Mouse (Mus musculus) heart, embryonic 14.5 days (tissue): ENCODE data around the gene Olfr521. TPM values are rescaled to one million over a fixed set of nuclear protein-coding genes. Genes with fewer than 3 reads are reported as not detected.
A peak's percentile ranks its signal among the peaks of the same experiment; 100 is the strongest.
"Not testable (repeated sequence)": the region's sequence is repeated elsewhere in the genome, so short reads cannot be mapped to it uniquely, and the experiment has no call there.

ENCODE experiments used
- ATAC-seq: fragments of 200-750 bp; cut with Nextera tagmentation; 2 replicates; pipeline ENCODE4 v1.8.0; 2017; ENCODE audit warnings: low read depth, moderate TSS enrichment; ENCODE audit not compliant: insufficient number of reproducible peaks, insufficient read depth, low FRiP score
- H3K27ac ChIP-seq, 2 experiments: fragments of 200-500 bp in 1 of 2; fragments of 300-500 bp in 1 of 2; sonication (generic) in 1 of 2; replicated peaks in 1 of 2; 2 replicates each; pipeline ENCODE4 v1.5.1; 2012 to 2014; ENCODE audit warnings: low read depth in 2 of 2, low read length in 2 of 2, control low read depth in 1 of 2, mild to moderate bottlenecking in 1 of 2, mixed read lengths in 1 of 2; ENCODE audit not compliant: control insufficient read depth in 1 of 2, insufficient read depth in 1 of 2
- H3K27me3 ChIP-seq: fragments of 300-500 bp; sonication (generic); 2 replicates; pipeline ENCODE4 v1.6.1; 2014; ENCODE audit warnings: mild to moderate bottlenecking, low read length, control low read depth; ENCODE audit not compliant: control insufficient read depth, insufficient read depth
- H3K36me3 ChIP-seq: fragments of 300-500 bp; sonication (generic); 2 replicates; pipeline ENCODE4 v1.6.1; 2014; ENCODE audit warnings: mild to moderate bottlenecking, control low read depth, low read length, mixed read lengths; ENCODE audit not compliant: control insufficient read depth, insufficient read depth
- H3K4me1 ChIP-seq, 2 experiments: fragments of 200-500 bp in 1 of 2; fragments of 300-500 bp in 1 of 2; sonication (generic) in 1 of 2; 2 replicates each; pipeline ENCODE4 v1.6.1; 2012 to 2014; ENCODE audit warnings: low read length in 2 of 2, control low read depth in 1 of 2, mixed read lengths in 1 of 2; ENCODE audit not compliant: control insufficient read depth in 2 of 2, insufficient read depth in 2 of 2
- H3K4me2 ChIP-seq: fragments of 300-500 bp; sonication (generic); 2 replicates; pipeline ENCODE4 v1.6.1; 2014; ENCODE audit warnings: mild to moderate bottlenecking, low read length
- H3K4me3 ChIP-seq, 2 experiments: fragments of 200-500 bp in 1 of 2; fragments of 300-500 bp in 1 of 2; sonication (generic) in 1 of 2; 2 replicates each; pipeline ENCODE4 v1.5.1; 2012 to 2014; ENCODE audit warnings: low read length in 2 of 2, mild to moderate bottlenecking in 2 of 2, control low read depth in 1 of 2, low read depth in 1 of 2, moderate library complexity in 1 of 2; ENCODE audit not compliant: control insufficient read depth in 1 of 2, insufficient read depth in 1 of 2
- H3K9ac ChIP-seq: fragments of 300-500 bp; sonication (generic); 2 replicates; pipeline ENCODE4 v1.6.1; 2014; ENCODE audit warnings: mild to moderate bottlenecking, low read length
- H3K9me3 ChIP-seq: fragments of 300-500 bp; sonication (generic); 2 replicates; pipeline ENCODE4 v1.6.1; 2016; ENCODE audit warnings: low read length, control low read depth; ENCODE audit not compliant: control insufficient read depth
- whole genome bisulfite sequencing: fragments of 180-500 bp; shearing (Covaris S2); extraction: QIAGEN DNeasy Blood & Tissue Kit; methylation state at CpG from one replicate; pipeline ENCODE4 v1.1.7; 2014; 5-methylcytosine and 5-hydroxymethylcytosine counted together
- polyA plus RNA-seq: library from polyadenylated mRNA; unstranded; fragments of >200 nt; fragmentation: Nextera tagmentation; extraction: Ambion mirVana; gene quantifications from 2 replicates; pipeline ENCODE4 v1.2.1, GENCODE M21; 2014

Gene Olfr521
- polyA plus RNA-seq, 1 experiment from 2014 or later, result not detected

GRCm38 (mm10) chr7:99807043-99807442 lies 43.7 kb downstream of the Olfr521 start:
- H3K9me3 ChIP-seq, result not testable (repeated sequence)

GRCm38 (mm10) chr7:99810814-99811213 lies 47.5 kb downstream of the Olfr521 start:
- H3K9ac ChIP-seq, result no peak overlapping the region
- H3K4me2 ChIP-seq, result no peak overlapping the region
- no peaks in the 10 kb centered on the region for H3K4me1 ChIP-seq
- H3K36me3 ChIP-seq, result peaks cover 21% of the 10 kb centered on the region; the same call in 1 of the 2 replicates
- no peaks in the 10 kb centered on the region for H3K9me3 ChIP-seq
- H3K4me3 ChIP-seq, result no peak overlapping the region
- 86% methylated on average over 2 of the region's 2 CpGs for WGBS
- H3K27ac ChIP-seq, result no peak overlapping the region
- no peaks in the 10 kb centered on the region for H3K27me3 ChIP-seq
- no peak for ATAC-seq

More at GRCm38 (mm10) chr7:99807043-99807442, 43.7 kb downstream of the Olfr521 start:
- not testable (repeated sequence) for H3K9ac ChIP-seq, H3K36me3 ChIP-seq, H3K27ac ChIP-seq, H3K4me1 ChIP-seq, H3K4me3 ChIP-seq, H3K4me2 ChIP-seq, H3K27me3 ChIP-seq, ATAC-seq
- 41% methylated on average over 6 of the region's 7 CpGs for WGBS

- Histone ChIP-seq H3K4me2 (no peak overlapping the region), H3K9me3 (no peaks in the 10 kb centered on the region), H3K4me3 (no peak overlapping the region), H3K27ac (no peak overlapping the region), H3K4me1 (no peaks in the 10 kb centered on the region), H3K27me3 (no peaks in the 10 kb centered on the region), H3K9ac (no peak overlapping the region), H3K36me3 (peaks cover 21% of the 10 kb centered on the region; the same call in 1 of the 2 replicates)
- 89% methylated on average over 4 of the region's 4 CpGs for WGBS
- no peak for ATAC-seq
These were observed 48.4 kb downstream of the Olfr521 start for GRCm38 (mm10) chr7:99811661-99812060.

DNA sequence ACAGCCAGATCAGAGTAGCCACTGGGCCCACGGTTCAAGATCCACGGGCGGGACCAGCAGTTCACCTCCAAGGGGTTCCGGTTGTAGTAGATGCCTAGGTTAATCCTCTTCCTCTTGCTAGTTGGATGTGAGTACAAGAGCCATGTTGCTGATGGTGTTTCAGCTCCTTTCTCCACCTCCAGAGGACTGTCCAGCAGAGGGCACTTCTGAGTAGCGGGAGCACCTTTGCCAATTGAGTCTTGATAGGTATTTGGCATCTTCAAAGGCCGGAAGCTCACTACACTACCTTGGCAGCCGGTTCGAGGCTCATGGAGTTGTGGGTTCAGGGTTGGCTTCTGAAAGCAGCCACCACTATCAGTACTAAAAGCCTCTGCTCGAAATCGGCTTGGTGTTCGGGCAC lies 50.1 kb downstream of the Olfr521 start:
- no peaks in the 10 kb centered on the region for H3K9me3 ChIP-seq
- ATAC-seq, result no peak
- WGBS, result 82% methylated on average over 11 of the region's 11 CpGs
- no peak overlapping the region for H3K9ac ChIP-seq
- H3K4me3 ChIP-seq, result no peak overlapping the region
- no peaks in the 10 kb centered on the region for H3K27me3 ChIP-seq
- H3K4me1 ChIP-seq, result no peaks in the 10 kb centered on the region
- H3K36me3 ChIP-seq, result peaks cover 21% of the 10 kb centered on the region; the same call in 1 of the 2 replicates
- H3K27ac ChIP-seq, result no peak overlapping the region
- H3K4me2 ChIP-seq, result no peak overlapping the region

GRCm38 (mm10) chr7:99818181-99818725 lies 54.9 kb downstream of the Olfr521 start:
- not testable (repeated sequence) for H3K4me3 ChIP-seq, H3K4me1 ChIP-seq, H3K9me3 ChIP-seq, H3K27ac ChIP-seq, H3K27me3 ChIP-seq, ATAC-seq
- Histone ChIP-seq H3K4me2 (0 out of 2 replicates have a peak overlapping the region, but pooled peaks have one; percentile 3), H3K36me3 (peaks cover 13% of the 10 kb centered on the region), H3K9ac (0 out of 2 replicates have a peak overlapping the region, but pooled peaks have one; percentile 11)
- 23% methylated on average over 9 of the region's 9 CpGs for WGBS

Other genes starting within 250 kb of the Olfr521 start
- gene Arrb1, start 228.0 kb upstream of the Olfr521 start, polyA plus RNA-seq, result 2.8 and 4.1 TPM in 2 replicates
- gene Tpbgl, start 136.4 kb upstream of the Olfr521 start, polyA plus RNA-seq, result 2.4 and 2.6 TPM in 2 replicates
- gene Slco2b1, start 52.2 kb upstream of the Olfr521 start, polyA plus RNA-seq, result 1.3 TPM in 2 replicates
- not detected in 2 replicates for gene Olfr520, start 33.2 kb upstream of the Olfr521 start, polyA plus RNA-seq
- 4.0 and 4.2 TPM in 2 replicates for gene Neu3, start 64.9 kb downstream of the Olfr521 start, polyA plus RNA-seq
- gene Xrra1, start 95.6 kb downstream of the Olfr521 start, polyA plus RNA-seq, result 0.09 TPM in 2 replicates
- gene Spcs2, start 100.0 kb downstream of the Olfr521 start, polyA plus RNA-seq, result 169 TPM in 2 replicates
- 4.4 and 4.5 TPM in 2 replicates for gene Rnf169, start 216.9 kb downstream of the Olfr521 start, polyA plus RNA-seq
- gene Chrdl2, start 242.7 kb downstream of the Olfr521 start, polyA plus RNA-seq, result 0.30 TPM in 1 of 2 replicates, not detected in the other